Mouse (Mus musculus): Measurements from ENCODE around the gene Wdr24. TPM values are rescaled to one million over a fixed set of nuclear protein-coding genes. Genes with fewer than 3 reads are reported as not detected.

Gene Wdr24
- polyA plus RNA-seq, 1 experiment from 2014 or later, result 31.8 TPM

GRCm38 (mm10) chr17:25810890-25811289 lies 12.5 kb upstream of the Wdr24 start:
- Histone ChIP-seq H3K4me2 (ENCODE audit: low read depth) (no peak overlapping the region), H3K36me3 (ENCODE audit: control insufficient read depth, insufficient read depth, low read length) (no peaks in the 10 kb centered on the region), H3K4me1 (ENCODE audit: control insufficient read depth, insufficient read depth, low read length) (peaks cover 11% of the 10 kb centered on the region), H3K9me3 (ENCODE audit: control insufficient read depth, low read length) (no peaks in the 10 kb centered on the region), H3K4me3 (ENCODE audit: low read depth, low read length) (no peak overlapping the region), H3K27me3 (ENCODE audit: control insufficient read depth, insufficient read depth, low read length) (no peaks in the 10 kb centered on the region), H3K9ac (ENCODE audit: low read length) (no peak overlapping the region), H3K27ac (ENCODE audit: low read depth, low read length) (no peak overlapping the region)
- DNase-seq (ENCODE audit: low spot score) (no peak), ATAC-seq (ENCODE audit: insufficient read depth, low FRiP score, low TSS enrichment) (no peak)
- WGBS, result 75% methylated on average over 4 of the region's 4 CpGs

GRCm38 (mm10) chr17:25813471-25813870 lies 10.0 kb upstream of the Wdr24 start:
- 3% methylated on average over 20 of the region's 20 CpGs for WGBS
- no peak overlapping the region for H3K9ac ChIP-seq (ENCODE audit: low read length)
- ATAC-seq (ENCODE audit: insufficient read depth, low FRiP score, low TSS enrichment) (no peak), DNase-seq (ENCODE audit: low spot score) (peak; percentile 85)
- peaks cover 10% of the 10 kb centered on the region for H3K27me3 ChIP-seq (ENCODE audit: control insufficient read depth, insufficient read depth, low read length)
- H3K27ac ChIP-seq (ENCODE audit: low read depth, low read length), result no peak overlapping the region
- H3K9me3 ChIP-seq (ENCODE audit: control insufficient read depth, low read length), result no peaks in the 10 kb centered on the region
- peaks cover 6% of the 10 kb centered on the region for H3K4me1 ChIP-seq (ENCODE audit: control insufficient read depth, insufficient read depth, low read length)
- 0 out of 2 replicates have a peak overlapping the region, but pooled peaks have one; percentile 14 for H3K4me2 ChIP-seq (ENCODE audit: low read depth)
- H3K36me3 ChIP-seq (ENCODE audit: control insufficient read depth, insufficient read depth, low read length), result no peaks in the 10 kb centered on the region
- H3K4me3 ChIP-seq (ENCODE audit: low read depth, low read length), result no peak overlapping the region

- H3K9ac ChIP-seq (ENCODE audit: low read length), result no peak overlapping the region
- no peaks in the 10 kb centered on the region for H3K4me1 ChIP-seq (ENCODE audit: control insufficient read depth, insufficient read depth, low read length)
- H3K27me3 ChIP-seq (ENCODE audit: control insufficient read depth, insufficient read depth, low read length), result peaks cover 30% of the 10 kb centered on the region
- H3K27ac ChIP-seq (ENCODE audit: low read depth, low read length), result no peak overlapping the region
- 85% methylated on average over 11 of the region's 11 CpGs for WGBS
- H3K4me3 ChIP-seq (ENCODE audit: low read depth, low read length), result no peak overlapping the region
- H3K36me3 ChIP-seq (ENCODE audit: control insufficient read depth, insufficient read depth, low read length), result no peaks in the 10 kb centered on the region
- ATAC-seq (ENCODE audit: insufficient read depth, low FRiP score, low TSS enrichment) (no peak), DNase-seq (ENCODE audit: low spot score) (no peak)
- H3K4me2 ChIP-seq (ENCODE audit: low read depth), result no peak overlapping the region
- no peaks in the 10 kb centered on the region for H3K9me3 ChIP-seq (ENCODE audit: control insufficient read depth, low read length)
Measured at GRCm38 (mm10) chr17:25817662-25818061, 5.8 kb upstream of the Wdr24 start.

- H3K4me3 ChIP-seq (ENCODE audit: low read depth, low read length), result peak overlapping the region; percentile 4; the same call in 1 of the 2 replicates
- peaks cover 30% of the 10 kb centered on the region for H3K27me3 ChIP-seq (ENCODE audit: control insufficient read depth, insufficient read depth, low read length)
- ATAC-seq (ENCODE audit: insufficient read depth, low FRiP score, low TSS enrichment) (no peak), DNase-seq (ENCODE audit: low spot score) (no peak)
- H3K36me3 ChIP-seq (ENCODE audit: control insufficient read depth, insufficient read depth, low read length), result no peaks in the 10 kb centered on the region
- peak overlapping the region; percentile 17; the same call in 1 of the 2 replicates for H3K4me2 ChIP-seq (ENCODE audit: low read depth)
- H3K9me3 ChIP-seq (ENCODE audit: control insufficient read depth, low read length), result no peaks in the 10 kb centered on the region
- peaks cover 4% of the 10 kb centered on the region for H3K4me1 ChIP-seq (ENCODE audit: control insufficient read depth, insufficient read depth, low read length)
- H3K27ac ChIP-seq (ENCODE audit: low read depth, low read length), result no peak overlapping the region
- peak overlapping the region; percentile 18 for H3K9ac ChIP-seq (ENCODE audit: low read length)
- 5% methylated on average over 46 of the region's 46 CpGs for WGBS
Measured at GRCm38 (mm10) chr17:25818851-25819780, 4.3 kb upstream of the Wdr24 start.

- peak overlapping the region; percentile 44 for H3K4me3 ChIP-seq (ENCODE audit: low read depth, low read length)
- WGBS, result 72% methylated on average over 16 of the region's 17 CpGs
- H3K4me2 ChIP-seq (ENCODE audit: low read depth), result peak overlapping the region; percentile 88
- no peaks in the 10 kb centered on the region for H3K36me3 ChIP-seq (ENCODE audit: control insufficient read depth, insufficient read depth, low read length)
- H3K27ac ChIP-seq (ENCODE audit: low read depth, low read length), result no peak overlapping the region
- peaks cover 21% of the 10 kb centered on the region for H3K4me1 ChIP-seq (ENCODE audit: control insufficient read depth, insufficient read depth, low read length)
- ATAC-seq (ENCODE audit: insufficient read depth, low FRiP score, low TSS enrichment) (no peak), DNase-seq (ENCODE audit: low spot score) (no peak)
- H3K9ac ChIP-seq (ENCODE audit: low read length), result peak overlapping the region; percentile 49
- H3K27me3 ChIP-seq (ENCODE audit: control insufficient read depth, insufficient read depth, low read length), result peaks cover 9% of the 10 kb centered on the region
- H3K9me3 ChIP-seq (ENCODE audit: control insufficient read depth, low read length), result no peaks in the 10 kb centered on the region
Measured at GRCm38 (mm10) chr17:25824362-25825142, 1.1 kb downstream of the Wdr24 start.

- Histone ChIP-seq H3K36me3 (ENCODE audit: control insufficient read depth, insufficient read depth, low read length) (peaks cover 1% of the 10 kb centered on the region), H3K4me3 (ENCODE audit: low read depth, low read length) (no peak overlapping the region), H3K9ac (ENCODE audit: low read length) (no peak overlapping the region), H3K27ac (ENCODE audit: low read depth, low read length) (no peak overlapping the region), H3K27me3 (ENCODE audit: control insufficient read depth, insufficient read depth, low read length) (peaks cover 1% of the 10 kb centered on the region; the same call in 1 of the 2 replicates), H3K4me2 (ENCODE audit: low read depth) (no peak overlapping the region), H3K9me3 (ENCODE audit: control insufficient read depth, low read length) (no peaks in the 10 kb centered on the region), H3K4me1 (ENCODE audit: control insufficient read depth, insufficient read depth, low read length) (peaks cover 26% of the 10 kb centered on the region)
- 90% methylated on average over 6 of the region's 6 CpGs for WGBS
- DNase-seq (ENCODE audit: low spot score) (no peak), ATAC-seq (ENCODE audit: insufficient read depth, low FRiP score, low TSS enrichment) (no peak)
Measured at GRCm38 (mm10) chr17:25825311-25825710, 1.9 kb downstream of the Wdr24 start.

- no peak for ATAC-seq (ENCODE audit: insufficient read depth, low FRiP score, low TSS enrichment)
- no peak overlapping the region for H3K4me3 ChIP-seq (ENCODE audit: low read depth, low read length)
- H3K4me1 ChIP-seq (ENCODE audit: control insufficient read depth, insufficient read depth, low read length), result peaks cover 34% of the 10 kb centered on the region
- no peak overlapping the region for H3K9ac ChIP-seq (ENCODE audit: low read length)
- H3K4me2 ChIP-seq (ENCODE audit: low read depth), result no peak overlapping the region
- no peaks in the 10 kb centered on the region for H3K27me3 ChIP-seq (ENCODE audit: control insufficient read depth, insufficient read depth, low read length)
- 94% methylated on average over 27 of the region's 27 CpGs for WGBS
- H3K27ac ChIP-seq (ENCODE audit: low read depth, low read length), result no peak overlapping the region
- H3K36me3 ChIP-seq (ENCODE audit: control insufficient read depth, insufficient read depth, low read length), result peaks cover 9% of the 10 kb centered on the region
- DNase-seq (ENCODE audit: low spot score), result no peak
- H3K9me3 ChIP-seq (ENCODE audit: control insufficient read depth, low read length), result no peaks in the 10 kb centered on the region
Measured at GRCm38 (mm10) chr17:25825984-25826570, 2.6 kb downstream of the Wdr24 start.

- Histone ChIP-seq H3K36me3 (ENCODE audit: control insufficient read depth, insufficient read depth, low read length) (peaks cover 15% of the 10 kb centered on the region), H3K4me3 (ENCODE audit: low read depth, low read length) (no peak overlapping the region), H3K9me3 (ENCODE audit: control insufficient read depth, low read length) (no peaks in the 10 kb centered on the region), H3K27ac (ENCODE audit: low read depth, low read length) (no peak overlapping the region), H3K27me3 (ENCODE audit: control insufficient read depth, insufficient read depth, low read length) (no peaks in the 10 kb centered on the region), H3K4me1 (ENCODE audit: control insufficient read depth, insufficient read depth, low read length) (peaks cover 43% of the 10 kb centered on the region), H3K9ac (ENCODE audit: low read length) (no peak overlapping the region), H3K4me2 (ENCODE audit: low read depth) (no peak overlapping the region)
- DNase-seq (ENCODE audit: low spot score) (no peak), ATAC-seq (ENCODE audit: insufficient read depth, low FRiP score, low TSS enrichment) (no peak)
- WGBS, result 96% methylated on average over 13 of the region's 13 CpGs
Measured at GRCm38 (mm10) chr17:25827011-25827410, 3.6 kb downstream of the Wdr24 start.

All from neural tube, embryonic 11.5 days (tissue).